Mouse (Mus musculus) kidney, embryonic 15.5 days (tissue): Measurements from ENCODE around the gene Lamc2. TPM values are rescaled to one million over a fixed set of nuclear protein-coding genes. Genes with fewer than 3 reads are reported as not detected.

Experiments used
- polyA plus RNA-seq: library from polyadenylated mRNA; unstranded; fragments of >200 nt; fragmentation: Nextera tagmentation; extraction: Ambion mirVana; gene quantifications from 2 replicates; pipeline ENCODE4 v1.2.1, GENCODE M21; 2015

The Lamc2 gene
- polyA plus RNA-seq, 1 experiment from 2014 or later = 42.3 TPM

Other genes starting within 250 kb of the Lamc2 start
- gene Nmnat2, start 231.5 kb downstream of the Lamc2 start, polyA plus RNA-seq = 0.98 and 1.9 TPM in 2 replicates
- gene Lamc1, start 146.3 kb upstream of the Lamc2 start, polyA plus RNA-seq = 93.5 and 101 TPM in 2 replicates
- 0.12 and 0.13 TPM in 2 replicates for gene Shcbp1l, start 238.7 kb upstream of the Lamc2 start, polyA plus RNA-seq